Mouse (Mus musculus) liver, embryonic 14.5 days (tissue): ENCODE measurements around the gene Mapk8ip3.

Source experiments
- CTCF ChIP-seq: IDR thresholded peaks from 2 replicates; pipeline ENCODE4 v1.5.1; 2016; ENCODE audit warnings: antibody characterized with exemption, low read depth, control low read depth
- EP300 ChIP-seq: IDR thresholded peaks from 2 replicates; pipeline ENCODE4 v1.6.1; 2016; ENCODE audit warnings: antibody characterized with exemption, low read depth

- TF ChIP-seq CTCF (peak; percentile 86), EP300 (no peak; the same call in 1 of the 2 replicates)
Observed at GRCm38 (mm10) chr17:24960135-24960851, 23.5 kb upstream of the Mapk8ip3 start, which contains the start of gene Jpt2.
